Mouse (Mus musculus) CD4-positive, CD25-positive, alpha-beta regulatory T cell, adult 9 weeks (primary cell): ENCODE results near the gene Hist2h3b. TPM values are rescaled to one million over a fixed set of nuclear protein-coding genes. Genes with fewer than 3 reads are reported as not detected.

Experiments
- polyA plus RNA-seq: library from polyadenylated mRNA; unstranded; fragments of 100-300 nt; shearing (Covaris generic); gene quantifications from one replicate; pipeline ENCODE4 v1.2.1, GENCODE M21; 2017

The Hist2h3b gene
- polyA plus RNA-seq: not detected

DNA sequence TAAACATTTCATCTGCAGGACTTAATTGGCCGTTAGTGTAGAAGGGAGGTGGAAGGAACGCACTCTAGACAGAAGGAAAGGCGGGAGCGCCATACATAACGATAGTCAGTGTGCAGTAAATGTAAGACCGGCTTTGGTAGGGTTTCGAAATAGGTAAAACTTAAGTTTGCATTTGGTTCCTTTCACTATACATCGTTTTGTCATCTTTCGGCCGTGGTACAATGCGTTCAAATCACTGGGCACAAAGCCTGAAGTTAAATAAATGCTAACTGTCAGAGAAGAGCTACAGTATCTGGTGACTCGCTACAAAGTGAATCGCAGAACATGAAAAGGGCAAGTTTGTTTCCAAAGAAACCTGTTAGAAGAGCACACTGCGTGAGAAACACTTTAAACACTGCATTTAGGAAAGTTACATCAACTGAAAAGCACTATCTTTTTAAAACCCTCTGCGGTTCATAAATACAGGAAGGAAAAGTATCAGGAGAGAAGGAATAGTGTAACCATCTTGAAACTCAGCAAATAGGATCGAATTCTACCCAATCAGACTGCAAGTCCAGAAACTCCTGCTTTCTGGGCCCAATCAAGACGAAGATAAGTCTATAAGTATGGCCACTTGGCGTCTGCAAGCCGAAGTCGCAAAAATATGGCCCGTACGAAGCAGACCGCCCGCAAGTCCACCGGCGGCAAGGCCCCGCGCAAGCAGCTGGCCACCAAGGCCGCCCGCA is at the start of gene Hist2h3b:
TSS of gene Hist2h3b (plus strand) at position 604 of the 725 bp plus-strand sequence.

DNA sequence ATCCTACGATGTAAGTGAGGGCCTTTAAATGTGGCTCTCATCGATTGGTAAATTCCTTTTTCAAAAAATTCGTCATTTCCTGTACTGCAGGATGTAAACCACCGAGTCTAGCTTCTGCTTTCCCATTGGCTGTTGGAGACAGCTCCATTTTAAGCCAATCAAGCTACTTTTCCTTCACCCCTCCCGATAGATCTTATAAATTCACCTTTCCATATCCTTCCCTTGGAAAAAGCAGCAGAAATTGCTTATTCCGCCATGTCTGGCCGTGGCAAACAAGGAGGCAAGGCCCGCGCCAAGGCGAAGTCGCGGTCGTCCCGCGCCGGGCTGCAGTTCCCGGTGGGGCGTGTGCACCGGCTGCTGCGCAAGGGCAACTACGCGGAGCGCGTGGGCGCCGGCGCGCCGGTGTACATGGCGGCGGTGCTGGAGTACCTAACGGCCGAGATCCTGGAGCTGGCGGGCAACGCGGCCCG is 48.8 kb upstream of the Hist2h3b start, which contains the start of the genes Bola1 and Hist2h2ab:
TSS of gene Bola1 (minus strand) at position 49 of the 470 bp plus-strand sequence.
TSS of gene Hist2h2ab (plus strand) at position 205 of the 470 bp plus-strand sequence.

DNA sequence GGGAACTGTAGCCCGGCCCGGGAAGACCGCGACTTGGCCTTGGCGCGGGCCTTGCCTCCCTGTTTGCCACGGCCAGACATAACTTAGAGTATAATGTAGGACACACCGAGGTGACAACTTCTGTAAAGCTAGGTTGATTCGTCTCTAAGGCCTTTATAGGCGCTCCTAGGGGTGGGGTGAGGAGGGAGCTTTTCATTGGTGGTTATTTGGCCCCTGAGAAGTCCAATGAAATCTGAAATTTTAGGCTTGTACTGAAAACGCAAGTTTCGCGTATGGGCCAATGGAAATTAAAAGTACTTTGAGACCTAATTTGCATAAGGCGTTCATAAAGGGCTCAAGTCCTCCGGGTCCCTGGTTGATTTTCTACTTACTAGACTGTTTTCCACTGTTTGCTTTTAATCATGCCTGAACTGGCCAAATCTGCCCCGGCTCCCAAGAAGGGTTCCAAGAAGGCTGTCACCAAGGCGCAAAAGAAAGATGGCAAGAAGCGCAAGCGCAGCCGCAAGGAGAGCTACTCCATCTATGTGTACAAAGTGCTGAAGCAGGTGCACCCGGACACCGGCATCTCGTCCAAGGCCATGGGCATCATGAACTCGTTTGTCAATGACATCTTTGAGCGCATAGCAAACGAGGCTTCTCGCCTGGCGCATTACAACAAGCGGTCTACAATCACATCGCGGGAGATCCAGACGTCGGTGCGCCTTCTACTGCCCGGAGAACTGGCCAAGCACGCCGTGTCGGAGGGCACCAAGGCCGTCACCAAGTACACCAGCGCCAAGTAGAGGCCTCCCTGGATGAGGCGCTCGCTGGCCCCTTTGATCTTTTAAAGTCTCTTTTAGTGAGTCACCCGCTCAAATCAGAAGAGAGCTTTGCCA is 47.5 kb upstream of the Hist2h3b start, which contains the start of the genes Hist2h2ac and Hist2h2be:
TSS of gene Hist2h2ac (minus strand) at position 116 of the 875 bp plus-strand sequence.
TSS of gene Hist2h2be (plus strand) at position 355 of the 875 bp plus-strand sequence.

DNA sequence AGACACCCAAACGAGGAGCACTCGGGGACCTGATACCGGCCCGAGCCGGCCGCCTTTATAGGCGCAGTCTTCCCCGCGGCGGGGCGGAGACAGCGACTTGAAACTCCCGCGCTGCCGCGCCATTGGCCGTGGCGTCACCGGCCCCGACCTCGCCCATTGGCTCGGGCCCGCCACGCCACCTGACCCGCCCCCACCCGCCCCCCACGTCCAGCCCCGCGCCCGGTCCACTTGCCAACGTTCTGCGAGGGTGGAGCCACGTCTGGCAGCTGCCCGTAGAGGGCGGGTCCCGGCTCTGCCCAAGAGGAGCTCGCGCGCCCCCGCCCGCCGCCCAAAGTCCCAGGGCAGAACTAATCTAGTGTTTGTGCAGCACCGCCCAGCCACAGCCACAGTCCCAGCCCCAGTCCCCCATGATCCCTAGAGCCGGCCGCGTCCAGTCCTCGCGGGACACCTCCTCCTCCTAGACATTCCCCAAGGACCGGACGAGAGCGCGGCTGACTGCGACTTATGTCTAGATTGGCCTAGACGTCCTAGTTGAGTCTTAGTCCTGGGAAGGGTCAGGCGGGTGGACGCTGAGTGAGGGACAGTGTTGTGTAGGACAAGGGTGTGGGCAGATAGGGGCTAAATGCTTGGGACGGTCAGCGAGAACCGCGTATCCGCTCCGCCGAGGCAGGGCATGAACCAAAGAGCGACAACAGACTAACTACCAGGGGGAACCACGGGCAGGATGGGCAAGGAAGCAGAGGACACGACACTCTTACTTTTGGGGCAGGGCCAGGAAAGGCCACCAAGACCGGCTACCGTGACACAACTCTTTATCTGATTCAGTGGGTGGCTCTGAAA is 29.3 kb upstream of the Hist2h3b start, which contains the start of gene Hist2h3c2:
TSS of gene Hist2h3c2 (minus strand) at position 174 of the 840 bp plus-strand sequence.

DNA sequence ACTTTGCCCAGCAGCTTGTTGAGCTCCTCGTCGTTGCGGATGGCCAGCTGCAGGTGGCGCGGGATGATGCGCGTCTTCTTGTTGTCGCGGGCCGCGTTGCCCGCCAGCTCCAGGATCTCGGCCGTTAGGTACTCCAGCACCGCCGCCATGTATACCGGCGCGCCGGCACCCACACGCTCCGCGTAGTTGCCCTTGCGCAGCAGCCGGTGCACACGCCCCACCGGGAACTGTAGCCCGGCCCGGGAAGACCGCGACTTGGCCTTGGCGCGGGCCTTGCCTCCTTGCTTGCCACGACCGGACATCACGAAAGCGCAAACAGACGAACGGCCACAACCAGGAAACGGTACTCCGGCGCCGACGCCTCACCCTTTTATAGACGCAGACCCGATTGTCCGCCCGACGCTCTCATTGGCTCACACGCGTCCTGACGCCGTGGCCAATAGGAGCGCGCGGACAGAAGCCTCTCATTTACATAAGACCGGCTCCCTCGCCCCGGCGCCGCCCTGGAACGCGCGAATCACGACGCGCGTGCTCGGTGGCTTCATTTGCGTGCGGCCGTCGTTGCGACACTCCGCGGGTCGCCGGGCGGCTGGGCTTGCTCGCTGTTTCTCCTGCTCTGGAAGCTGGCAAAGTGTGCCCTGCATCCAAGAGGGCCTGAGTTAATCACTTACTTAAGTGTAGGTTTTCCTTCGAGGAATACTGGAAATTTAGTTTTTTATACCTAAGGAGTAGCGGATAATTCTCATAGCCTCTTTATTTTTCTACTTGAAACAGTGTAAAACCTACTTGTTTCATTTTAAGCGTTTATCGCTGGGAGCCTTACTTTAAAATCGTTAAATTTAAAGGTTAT is 28.3 kb upstream of the Hist2h3b start, which contains the start of gene Hist2h2aa2:
TSS of gene Hist2h2aa2 (minus strand) at position 328 of the 850 bp plus-strand sequence.

DNA sequence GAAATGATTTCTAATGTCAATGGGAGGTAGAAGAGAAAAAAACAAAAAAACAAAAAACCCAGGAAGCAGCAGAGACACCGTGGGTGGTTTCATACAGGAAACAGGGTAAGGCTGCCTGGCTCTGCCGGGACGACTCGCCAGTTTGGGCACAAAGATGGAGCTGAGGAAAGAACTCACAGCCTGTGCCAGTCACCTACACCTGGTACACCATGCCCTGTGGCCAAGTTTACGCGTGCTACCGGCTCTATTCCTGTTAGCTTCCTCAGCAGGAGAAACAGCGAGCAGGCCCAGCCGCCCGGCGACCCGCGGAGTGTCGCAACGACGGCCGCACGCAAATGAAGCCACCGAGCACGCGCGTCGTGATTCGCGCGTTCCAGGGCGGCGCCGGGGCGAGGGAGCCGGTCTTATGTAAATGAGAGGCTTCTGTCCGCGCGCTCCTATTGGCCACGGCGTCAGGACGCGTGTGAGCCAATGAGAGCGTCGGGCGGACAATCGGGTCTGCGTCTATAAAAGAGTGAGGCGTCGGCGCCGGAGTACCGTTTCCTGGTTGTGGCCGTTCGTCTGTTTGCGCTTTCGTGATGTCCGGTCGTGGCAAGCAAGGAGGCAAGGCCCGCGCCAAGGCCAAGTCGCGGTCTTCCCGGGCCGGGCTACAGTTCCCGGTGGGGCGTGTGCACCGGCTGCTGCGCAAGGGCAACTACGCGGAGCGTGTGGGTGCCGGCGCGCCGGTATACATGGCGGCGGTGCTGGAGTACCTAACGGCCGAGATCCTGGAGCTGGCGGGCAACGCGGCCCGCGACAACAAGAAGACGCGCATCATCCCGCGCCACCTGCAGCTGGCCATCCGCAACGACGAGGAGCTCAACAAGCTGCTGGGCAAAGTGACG is 23.2 kb upstream of the Hist2h3b start, which contains the start of gene Hist2h2aa1:
TSS of gene Hist2h2aa1 (plus strand) at position 495 of the 884 bp plus-strand sequence.

DNA sequence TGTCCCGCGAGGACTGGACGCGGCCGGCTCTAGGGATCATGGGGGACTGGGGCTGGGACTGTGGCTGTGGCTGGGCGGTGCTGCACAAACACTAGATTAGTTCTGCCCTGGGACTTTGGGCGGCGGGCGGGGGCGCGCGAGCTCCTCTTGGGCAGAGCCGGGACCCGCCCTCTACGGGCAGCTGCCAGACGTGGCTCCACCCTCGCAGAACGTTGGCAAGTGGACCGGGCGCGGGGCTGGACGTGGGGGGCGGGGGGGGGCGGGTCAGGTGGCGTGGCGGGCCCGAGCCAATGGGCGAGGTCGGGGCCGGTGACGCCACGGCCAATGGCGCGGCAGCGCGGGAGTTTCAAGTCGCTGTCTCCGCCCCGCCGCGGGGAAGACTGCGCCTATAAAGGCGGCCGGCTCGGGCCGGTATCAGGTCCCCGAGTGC is 22.0 kb upstream of the Hist2h3b start, which contains the start of gene Hist2h3c1:
TSS of gene Hist2h3c1 (plus strand) at position 259 of the 430 bp plus-strand sequence.

DNA sequence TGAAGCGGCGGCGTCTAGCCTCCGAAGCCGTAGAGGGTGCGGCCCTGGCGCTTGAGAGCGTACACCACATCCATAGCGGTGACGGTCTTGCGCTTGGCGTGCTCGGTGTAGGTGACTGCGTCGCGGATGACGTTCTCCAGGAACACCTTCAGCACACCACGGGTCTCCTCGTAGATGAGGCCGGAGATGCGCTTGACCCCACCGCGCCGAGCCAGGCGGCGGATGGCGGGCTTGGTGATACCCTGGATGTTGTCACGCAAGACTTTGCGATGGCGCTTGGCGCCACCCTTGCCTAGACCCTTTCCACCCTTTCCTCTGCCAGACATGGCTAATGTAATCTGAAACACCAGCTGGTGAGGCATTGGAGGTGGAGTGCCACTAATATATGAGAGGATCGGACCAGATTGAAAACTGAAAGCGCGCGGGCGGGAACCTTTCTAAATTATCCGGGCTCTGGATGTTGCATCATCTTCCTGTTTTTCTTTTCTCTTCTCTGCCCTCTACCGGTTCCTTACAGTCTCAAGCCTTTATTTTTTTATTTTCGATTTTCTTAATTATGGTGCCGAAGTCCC is 5.4 kb upstream of the Hist2h3b start, which contains the start of gene Hist2h4:
TSS of gene Hist2h4 (minus strand) at position 333 of the 572 bp plus-strand sequence.

DNA sequence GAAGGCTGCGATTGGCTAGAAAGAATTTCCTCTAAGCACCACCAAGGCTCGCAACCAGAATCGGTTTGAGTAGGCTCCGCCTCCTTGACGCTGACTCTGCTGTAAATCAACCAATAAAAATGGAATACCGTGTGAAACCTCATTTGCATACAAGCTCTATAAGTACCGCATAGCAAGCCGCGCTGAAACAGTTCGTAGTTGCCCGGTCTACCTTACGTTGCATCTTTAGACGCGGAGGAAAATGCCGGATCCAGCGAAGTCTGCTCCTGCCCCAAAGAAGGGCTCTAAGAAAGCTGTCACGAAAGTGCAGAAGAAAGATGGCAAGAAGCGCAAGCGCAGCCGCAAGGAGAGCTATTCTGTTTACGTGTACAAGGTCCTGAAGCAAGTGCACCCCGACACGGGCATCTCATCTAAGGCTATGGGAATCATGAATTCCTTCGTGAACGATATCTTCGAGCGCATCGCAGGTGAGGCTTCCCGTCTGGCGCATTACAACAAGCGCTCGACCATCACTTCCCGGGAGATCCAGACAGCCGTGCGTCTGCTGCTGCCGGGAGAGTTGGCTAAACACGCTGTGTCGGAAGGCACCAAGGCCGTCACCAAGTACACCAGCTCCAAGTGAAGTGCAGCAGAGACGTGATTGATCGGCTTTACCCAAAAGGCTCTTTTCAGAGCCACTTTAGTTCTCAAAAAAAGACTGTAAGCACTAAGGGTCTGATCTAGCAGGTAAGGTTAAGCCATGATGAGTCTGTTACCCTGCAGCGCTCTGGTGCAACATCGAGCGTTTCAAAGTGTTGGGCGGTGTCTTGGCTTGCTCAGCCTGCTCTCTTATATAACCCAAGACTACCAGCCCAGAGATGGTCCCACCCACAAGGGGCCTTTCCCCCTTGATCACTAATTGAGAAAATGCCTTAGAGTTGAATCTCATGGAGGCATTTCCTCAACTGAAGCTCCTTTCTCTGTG is 1.3 kb downstream of the Hist2h3b start, which contains the start of gene Hist2h2bb:
TSS of gene Hist2h2bb (plus strand) at position 242 of the 964 bp plus-strand sequence.

DNA sequence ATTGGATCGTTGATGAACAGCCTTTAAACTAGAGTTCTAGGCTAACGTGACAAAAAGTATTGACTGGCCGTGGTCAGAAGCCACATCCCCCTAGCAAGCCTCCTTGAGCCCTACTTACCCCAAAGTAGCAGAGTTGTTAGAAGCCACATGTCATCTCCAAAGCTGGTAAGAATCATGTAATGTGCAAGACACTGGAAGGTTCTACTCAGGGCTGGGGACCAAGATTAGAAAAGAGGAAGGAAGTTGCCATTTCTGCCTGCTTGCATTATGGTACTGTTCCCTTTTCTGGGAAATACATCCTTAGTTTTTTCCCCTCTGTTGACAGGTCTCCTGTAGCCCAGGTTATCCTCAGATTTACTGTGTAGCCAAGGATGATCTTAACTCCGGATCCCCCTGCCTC is 25.3 kb downstream of the Hist2h3b start, which contains the start of gene Fcgr1:
TSS of gene Fcgr1 (minus strand) at position 183 of the 400 bp plus-strand sequence.

Other genes starting within 250 kb of the Hist2h3b start
- 33.7 TPM for gene Vps45, start 210.2 kb upstream of the Hist2h3b start, polyA plus RNA-seq
- gene Otud7b, start 164.1 kb upstream of the Hist2h3b start, polyA plus RNA-seq: 21.2 TPM
- 4.4 TPM for gene Mtmr11, start 106.7 kb upstream of the Hist2h3b start, polyA plus RNA-seq
- gene Sf3b4, start 96.3 kb upstream of the Hist2h3b start, polyA plus RNA-seq: 173 TPM
- gene Sv2a, start 87.5 kb upstream of the Hist2h3b start, polyA plus RNA-seq: 5.8 TPM
- gene Bola1, start 48.9 kb upstream of the Hist2h3b start, polyA plus RNA-seq: 36.5 TPM
- not detected for gene Hist2h2ab, start 48.8 kb upstream of the Hist2h3b start, polyA plus RNA-seq
- 4.9 TPM for gene Hist2h2ac, start 47.8 kb upstream of the Hist2h3b start, polyA plus RNA-seq
- 4.0 TPM for gene Hist2h2be, start 47.5 kb upstream of the Hist2h3b start, polyA plus RNA-seq
- not detected for gene Hist2h3c2, start 29.5 kb upstream of the Hist2h3b start, polyA plus RNA-seq
- 24.7 TPM for gene Hist2h2aa2, start 28.4 kb upstream of the Hist2h3b start, polyA plus RNA-seq
- gene Hist2h2aa1, start 23.2 kb upstream of the Hist2h3b start, polyA plus RNA-seq: not detected
- not detected for gene Hist2h3c1, start 22.0 kb upstream of the Hist2h3b start, polyA plus RNA-seq
- gene Hist2h4, start 5.3 kb upstream of the Hist2h3b start, polyA plus RNA-seq: 3.0 TPM
- gene Hist2h2bb, start 1.1 kb downstream of the Hist2h3b start, polyA plus RNA-seq: 5.2 TPM
- not detected for gene Fcgr1, start 25.3 kb downstream of the Hist2h3b start, polyA plus RNA-seq
- gene BC107364, start 183.7 kb downstream of the Hist2h3b start, polyA plus RNA-seq: not detected